Mouse (Mus musculus) heart, adult 11 months (tissue): ENCODE data around the gene Rnd1.

ENCODE experiments used
- DNase-seq: peaks from one replicate; pipeline ENCODE4 v3.0.0; 2022

Rnd1 gene

DNA sequence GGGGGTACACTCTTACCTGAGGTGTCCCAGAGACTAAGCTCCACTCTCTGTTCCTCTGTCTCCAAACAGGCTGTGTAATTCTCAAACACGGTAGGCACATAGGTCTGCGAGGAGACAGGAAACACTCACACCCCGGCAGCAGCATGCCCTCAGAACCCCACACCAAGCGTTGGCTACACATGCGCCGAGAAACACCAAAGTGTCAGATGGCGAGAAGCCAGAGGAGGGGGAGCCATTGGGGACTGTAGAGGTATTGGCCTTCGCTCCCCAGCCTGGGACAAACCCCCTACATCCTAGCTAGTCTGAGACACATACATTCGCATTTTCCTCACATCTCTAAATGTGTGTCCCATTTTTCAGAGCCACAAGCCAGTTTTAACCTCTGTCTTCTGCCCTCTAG lies 790 bp downstream of the Rnd1 start:
- DNase-seq, result peak; percentile 95

DNA sequence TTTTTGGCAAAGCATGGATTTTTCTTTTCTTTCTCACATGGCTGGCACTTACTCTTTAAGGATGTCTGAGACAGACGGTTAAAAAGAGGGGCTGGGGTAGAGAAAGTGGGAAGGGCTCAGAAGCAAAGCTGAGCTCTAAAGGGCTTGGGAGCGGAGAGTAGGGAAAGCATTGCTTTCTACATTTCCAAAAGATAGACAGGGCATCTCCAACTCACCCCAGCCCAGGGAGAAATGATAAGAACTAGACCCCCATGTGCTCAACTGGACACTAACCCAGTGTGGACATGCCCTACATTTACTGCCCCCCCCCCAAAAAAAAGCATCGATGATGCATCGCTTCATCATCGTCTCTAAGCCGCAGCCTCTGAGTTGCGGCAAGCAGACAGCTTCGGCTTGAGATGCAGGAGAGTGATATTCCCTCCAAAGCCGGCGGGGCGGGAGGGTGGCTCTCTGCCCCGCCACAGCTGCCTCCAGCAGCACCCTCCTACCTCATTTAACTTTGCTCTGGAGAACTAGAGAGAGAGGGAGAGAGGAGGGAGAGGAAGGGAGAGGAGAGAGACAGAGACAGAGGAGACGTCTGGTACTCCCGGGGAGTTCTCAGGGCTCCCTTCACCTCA lies 1.5 kb downstream of the Rnd1 start:
- DNase-seq, result no peak

DNA sequence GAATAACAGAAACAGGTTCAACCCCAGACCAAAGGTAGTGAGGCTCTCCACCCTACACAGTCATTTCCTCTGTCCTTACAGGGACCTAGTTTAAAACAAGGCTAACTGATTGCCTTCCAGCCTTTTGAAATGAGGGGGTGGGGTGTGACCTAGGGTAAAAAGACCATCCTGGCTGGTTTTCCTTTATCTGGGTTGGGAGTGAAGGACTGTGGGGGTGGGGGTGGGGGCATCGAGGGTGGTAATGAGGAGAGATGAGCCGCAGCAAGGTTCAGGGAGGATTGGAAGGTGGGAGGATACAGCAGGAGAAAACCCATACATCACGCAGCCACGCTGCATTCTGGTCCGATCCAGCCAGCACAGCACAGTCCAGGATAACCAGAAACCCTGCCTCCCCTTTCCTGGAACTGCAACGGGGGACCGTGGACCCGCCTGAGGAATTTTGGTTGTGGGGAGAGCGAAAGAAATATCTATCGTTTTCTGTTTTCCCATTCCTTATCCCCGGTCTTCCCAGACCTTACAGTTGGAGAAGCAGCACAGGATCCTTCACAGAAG lies 2.2 kb downstream of the Rnd1 start:
- peak; percentile 78 for DNase-seq

DNA sequence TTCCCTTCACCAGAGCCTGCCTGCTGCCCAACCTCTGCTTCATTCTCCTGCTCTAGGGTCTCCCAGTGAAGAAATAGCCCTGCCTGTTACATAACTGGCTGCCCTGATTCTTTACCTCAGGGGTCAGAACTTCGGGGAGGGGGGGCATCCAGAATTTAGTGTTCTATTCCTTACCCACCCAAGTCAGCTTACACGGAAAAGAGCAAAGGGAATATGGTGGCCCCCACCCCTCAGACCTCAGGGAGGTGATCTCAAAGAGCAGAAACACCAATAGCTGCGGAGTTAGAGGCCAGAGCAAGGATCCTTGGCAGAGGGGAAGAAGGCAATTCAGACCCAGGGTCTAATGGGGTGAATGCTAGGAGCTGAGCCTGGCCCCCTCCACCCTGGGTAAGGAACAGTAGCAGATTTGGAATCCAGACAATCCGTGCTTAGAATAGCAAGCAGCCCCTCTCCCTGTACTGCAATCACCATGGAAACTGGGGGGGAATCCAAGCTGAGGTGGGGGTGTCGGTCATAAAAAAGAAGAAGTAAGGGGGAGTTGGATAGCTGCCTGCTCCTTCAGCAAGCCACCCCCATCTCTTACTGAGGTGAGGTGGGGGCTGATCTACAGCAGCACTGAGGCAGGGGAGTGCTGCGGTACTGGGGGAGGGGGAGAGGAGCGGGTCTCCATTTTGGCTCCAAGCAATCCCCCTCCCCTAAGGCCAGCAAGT lies 2.8 kb downstream of the Rnd1 start:
- DNase-seq, result peak; percentile 88

DNA sequence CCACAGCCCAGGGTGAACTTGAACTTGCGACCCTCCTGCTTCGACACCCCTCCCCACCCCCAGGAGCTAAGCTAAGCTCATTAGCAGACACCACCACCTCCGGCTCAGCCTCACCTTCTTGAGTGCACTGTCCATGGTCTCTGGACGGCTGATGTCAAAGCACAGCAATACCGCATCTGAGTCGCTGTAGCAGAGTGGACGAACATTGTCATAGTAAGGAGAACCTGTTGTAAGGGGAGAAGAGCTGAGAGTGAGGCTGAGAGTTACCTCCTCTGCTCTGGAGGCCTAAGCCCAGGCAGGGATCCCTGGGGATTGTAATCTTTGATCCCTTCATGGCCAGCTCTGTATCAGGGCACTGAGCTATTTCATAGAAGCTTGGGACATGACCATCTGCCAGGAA lies 3.5 kb downstream of the Rnd1 start:
- DNase-seq, result no peak

DNA sequence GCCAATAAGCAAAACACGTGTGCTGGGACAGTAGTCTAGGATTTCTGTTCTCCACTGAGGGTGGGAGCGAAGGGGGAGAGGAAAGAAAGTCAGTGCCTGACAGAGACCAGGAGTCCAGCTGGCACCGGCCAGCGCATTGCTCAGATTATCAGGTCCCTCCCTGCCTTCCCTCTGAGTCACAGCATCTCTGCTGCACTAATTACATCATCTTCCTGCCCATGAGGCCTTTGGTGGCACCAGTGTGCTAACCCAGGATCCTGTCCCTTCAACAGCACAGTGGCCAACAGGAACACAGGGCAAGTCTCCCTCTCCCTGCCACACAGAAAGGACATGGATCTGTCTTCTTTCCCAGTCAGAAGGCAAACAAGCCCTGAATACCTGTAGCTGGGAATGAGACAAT lies 4.7 kb downstream of the Rnd1 start:
- DNase-seq, result peak; percentile 95

DNA sequence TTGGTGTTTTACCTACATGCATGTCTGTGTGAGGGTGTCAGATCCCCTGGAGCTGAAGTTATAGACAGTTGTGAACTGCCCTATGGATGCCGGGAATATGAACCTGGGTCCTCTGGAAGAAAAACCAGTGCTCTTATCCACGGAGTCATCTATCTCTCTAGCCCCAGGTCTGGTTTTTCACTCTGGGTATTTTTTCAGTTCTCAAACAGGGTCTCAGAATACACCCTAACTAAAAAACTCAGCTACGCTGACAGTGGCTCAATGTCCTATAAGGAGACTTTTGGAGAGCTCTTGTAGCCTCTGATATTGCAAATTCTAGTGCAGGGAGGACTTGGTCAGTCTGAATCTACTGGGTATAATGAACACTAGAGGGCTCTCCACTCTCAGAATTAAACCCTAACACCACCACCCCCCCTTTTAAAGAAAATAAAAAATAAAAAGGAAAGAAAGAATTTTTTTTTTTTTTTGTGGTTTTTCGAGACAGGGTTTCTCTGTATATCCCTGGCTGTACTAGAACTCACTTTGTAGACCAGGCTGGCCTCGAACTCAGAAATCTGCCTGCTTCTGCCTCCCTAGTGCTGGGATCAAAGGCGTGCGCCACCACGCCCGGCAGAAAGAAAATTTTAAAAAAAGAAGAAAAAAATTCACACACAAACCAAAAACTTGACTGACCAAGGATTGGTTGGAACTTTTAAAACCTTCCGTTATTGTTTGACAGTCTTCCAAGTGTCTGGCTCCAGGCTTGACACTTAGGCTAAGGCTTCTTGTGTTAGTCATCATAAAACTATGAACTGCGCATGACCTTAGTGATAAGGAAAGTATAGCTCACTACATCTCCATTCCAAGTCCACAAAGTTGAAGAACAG lies 13.0 kb downstream of the Rnd1 start:
- DNase-seq, result no peak

DNA sequence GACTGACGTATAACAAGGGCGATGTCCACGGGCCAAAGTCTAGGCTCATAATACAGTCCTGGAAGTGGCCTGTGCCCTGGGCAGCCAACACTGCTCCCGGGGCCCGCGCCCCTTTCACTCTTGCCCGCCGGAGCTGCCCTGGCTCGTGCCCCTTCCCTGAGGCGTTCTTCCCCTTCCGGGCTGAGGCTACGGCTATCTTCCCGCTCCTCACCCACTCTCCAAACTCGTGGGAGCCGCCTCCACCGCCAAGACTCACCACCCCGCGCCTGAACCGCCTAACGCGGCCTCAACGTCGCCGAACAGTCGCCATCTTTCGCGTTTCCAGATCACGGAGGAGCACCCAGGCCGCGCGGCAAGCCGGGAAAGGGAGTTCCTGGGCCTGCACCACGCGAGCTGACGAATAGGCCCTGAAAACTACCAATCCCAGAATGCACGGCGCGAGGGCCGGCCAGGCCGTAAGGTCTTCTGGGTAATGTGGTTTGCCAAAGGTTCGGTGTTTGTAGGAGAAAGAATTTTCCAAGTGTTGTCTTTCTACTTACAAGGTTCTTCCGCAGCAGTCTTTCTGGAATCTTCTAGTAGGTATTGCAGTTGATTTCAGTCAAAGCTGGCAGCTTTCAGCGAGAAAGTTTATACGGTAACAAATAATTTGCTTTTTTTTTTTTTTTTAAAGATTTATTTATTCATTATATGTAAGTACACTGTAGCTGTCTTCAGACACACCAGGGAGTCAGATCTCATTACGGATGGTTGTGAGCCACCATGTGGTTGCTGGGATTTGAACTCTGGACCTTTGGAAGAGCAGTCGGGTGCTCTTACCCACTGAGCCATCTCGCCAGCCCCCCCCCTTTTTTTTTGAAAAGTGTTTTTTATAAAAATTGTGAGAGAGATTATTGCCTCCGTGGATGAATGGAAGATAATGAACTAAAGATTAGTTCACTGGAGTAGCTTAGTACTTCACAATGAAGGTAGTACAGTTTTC lies 14.4 kb downstream of the Rnd1 start, which contains the start of gene Ddx23:
TSS of gene Ddx23 (minus strand) at position 328 of the 979 bp plus-strand sequence.
- peak; percentile 99 for DNase-seq

DNA sequence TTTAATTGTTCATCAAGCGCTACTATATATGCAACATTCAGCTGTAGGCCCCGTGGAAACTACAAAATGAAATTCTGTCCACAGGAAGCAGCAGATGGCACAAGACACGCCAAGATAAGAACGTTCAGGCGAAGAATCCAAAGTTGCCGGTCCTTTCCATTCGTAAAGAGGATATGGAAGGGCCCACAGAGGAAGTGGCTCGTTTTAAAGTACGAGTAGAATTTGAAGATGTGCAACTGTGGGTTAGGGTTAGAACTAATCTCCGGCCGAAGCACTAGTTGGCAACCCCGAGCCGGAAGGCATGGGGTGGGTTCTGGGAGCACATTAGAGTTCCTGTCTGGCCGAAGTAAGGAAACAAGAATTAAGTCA lies 15.1 kb downstream of the Rnd1 start:
- peak; percentile 86 for DNase-seq

DNA sequence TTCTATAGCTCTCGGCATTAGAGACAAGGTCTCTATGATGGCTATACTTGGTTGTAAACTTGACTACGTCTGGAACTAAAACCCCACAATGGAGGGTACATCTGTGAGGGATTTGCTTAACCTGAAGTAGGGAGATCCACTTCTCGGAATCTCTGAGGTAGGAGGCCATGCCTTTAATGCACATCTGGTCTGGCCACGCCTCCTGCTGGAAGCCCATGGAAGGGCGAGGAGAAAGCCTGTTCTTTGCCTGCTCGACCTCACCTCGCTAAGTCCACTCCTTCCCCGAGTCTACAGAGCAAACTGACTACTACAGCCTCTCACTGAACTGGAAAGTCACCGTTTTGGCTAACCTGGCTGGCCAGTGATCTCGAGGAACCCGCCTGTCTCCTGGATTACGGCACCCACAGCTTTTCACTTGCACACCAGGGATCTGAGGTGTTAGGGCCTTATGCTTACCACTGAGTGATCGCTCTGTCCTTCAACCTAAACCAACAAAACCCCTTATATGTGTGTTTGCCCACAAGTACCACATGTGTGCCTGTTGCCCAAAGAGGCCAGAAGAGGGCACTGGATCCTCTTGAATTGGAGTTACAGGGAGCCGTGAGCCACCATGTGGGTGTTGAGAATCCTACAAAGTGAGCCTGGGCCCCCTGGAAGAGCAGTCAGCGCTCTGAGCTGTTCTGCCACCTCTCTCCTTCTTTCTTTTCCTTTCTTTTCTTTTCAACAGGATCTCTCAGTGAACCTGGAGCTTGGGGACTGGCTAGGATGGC lies 20.1 kb downstream of the Rnd1 start:
- DNase-seq, result no peak

DNA sequence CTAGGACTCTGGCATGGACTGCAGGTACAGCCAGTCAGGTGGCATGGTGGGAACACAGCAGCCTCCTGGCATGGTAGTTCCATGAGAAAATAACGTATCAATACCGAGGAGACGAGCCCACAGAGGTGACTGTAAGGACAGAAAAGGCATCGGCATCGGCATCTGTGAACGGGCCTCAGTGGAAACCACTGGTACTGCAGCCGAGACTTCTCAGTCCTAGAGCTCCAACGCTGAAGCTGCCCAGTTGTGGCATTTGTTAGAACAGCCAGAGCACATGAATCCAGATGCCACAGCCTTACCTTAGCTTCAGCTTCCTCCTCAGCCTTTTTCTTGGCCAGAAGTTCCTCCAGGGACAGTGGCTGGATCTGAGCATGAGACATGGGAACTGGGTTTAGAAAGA lies 25.1 kb downstream of the Rnd1 start:
- no peak for DNase-seq

DNA sequence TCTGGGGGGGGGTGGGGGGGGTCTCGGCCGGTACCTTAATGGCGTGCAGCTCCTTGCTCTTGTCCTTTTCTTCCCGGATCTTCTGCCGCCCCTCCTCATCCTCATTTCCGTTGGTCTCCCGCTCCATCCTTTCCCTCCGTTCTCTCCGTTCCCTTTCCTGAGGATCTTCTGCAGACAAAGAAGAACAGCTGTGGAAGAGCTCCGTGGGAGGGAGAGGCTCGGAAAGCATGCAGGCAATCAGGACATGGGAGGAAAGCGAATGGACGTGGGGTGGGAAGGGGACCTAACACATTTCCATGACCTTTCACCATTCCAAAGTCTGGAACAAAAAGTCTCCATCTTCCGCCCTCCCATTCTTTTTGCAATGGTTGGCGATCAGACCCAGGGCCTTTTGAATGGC lies 25.8 kb downstream of the Rnd1 start:
- DNase-seq, result no peak

DNA sequence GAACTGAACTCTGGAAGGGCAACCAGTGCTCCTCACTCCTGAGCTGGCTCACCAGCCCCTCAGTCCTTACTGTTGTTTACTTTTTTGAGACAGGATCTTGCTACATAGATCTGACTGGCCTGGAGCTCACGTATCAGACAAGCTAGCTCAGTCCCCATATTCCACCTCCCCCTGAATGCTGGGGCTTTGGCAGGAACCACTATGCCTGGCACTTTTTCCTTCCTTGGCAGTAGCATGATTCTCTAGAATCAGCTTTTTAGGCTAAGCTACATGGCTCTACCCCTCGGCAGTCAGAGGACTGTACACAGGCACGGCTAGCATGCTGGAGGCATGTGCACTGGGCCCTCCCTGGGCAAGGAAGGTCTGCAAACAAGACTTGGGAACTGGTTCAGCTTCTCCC lies 29.2 kb downstream of the Rnd1 start:
- no peak for DNase-seq

DNA sequence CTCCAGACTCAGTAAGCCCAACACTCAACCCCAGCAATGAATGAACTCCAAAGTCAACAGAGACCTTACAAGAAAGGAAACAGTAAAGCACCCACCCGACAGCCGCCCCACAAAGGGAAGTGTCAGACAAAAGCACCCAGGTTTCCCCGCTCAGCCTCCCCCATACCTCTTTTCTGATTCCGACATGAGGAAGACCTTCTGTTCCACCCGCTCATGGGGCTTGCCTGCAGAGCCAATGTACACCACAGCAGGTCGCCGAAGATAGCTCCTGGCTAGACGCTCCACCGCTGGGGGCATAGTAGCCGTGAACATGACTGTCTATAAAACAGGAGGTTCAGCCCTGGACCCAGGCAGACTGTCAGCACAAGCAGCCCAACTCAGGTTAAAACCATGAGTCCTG lies 30.0 kb downstream of the Rnd1 start:
- DNase-seq, result peak; percentile 87

DNA sequence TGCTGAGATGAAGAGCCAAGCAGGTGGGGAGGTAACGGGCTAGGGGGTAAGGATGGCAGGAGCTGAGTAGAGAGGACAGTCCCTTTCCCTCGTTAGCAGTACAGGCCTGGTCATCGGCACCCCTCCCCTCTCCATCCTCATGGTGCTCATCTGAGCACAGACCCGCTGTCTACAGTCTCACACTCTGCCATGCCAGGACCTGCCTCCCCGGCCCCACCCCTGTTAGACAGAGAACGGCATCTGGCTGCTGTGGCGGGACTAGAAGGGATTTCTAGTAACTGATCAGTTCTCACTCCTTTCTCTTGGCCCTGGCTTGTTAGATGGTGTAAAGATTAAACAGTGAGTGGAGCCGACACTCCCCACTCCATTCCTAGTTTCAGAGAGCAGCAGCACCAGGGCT lies 30.5 kb downstream of the Rnd1 start:
- DNase-seq, result peak; percentile 86

DNA sequence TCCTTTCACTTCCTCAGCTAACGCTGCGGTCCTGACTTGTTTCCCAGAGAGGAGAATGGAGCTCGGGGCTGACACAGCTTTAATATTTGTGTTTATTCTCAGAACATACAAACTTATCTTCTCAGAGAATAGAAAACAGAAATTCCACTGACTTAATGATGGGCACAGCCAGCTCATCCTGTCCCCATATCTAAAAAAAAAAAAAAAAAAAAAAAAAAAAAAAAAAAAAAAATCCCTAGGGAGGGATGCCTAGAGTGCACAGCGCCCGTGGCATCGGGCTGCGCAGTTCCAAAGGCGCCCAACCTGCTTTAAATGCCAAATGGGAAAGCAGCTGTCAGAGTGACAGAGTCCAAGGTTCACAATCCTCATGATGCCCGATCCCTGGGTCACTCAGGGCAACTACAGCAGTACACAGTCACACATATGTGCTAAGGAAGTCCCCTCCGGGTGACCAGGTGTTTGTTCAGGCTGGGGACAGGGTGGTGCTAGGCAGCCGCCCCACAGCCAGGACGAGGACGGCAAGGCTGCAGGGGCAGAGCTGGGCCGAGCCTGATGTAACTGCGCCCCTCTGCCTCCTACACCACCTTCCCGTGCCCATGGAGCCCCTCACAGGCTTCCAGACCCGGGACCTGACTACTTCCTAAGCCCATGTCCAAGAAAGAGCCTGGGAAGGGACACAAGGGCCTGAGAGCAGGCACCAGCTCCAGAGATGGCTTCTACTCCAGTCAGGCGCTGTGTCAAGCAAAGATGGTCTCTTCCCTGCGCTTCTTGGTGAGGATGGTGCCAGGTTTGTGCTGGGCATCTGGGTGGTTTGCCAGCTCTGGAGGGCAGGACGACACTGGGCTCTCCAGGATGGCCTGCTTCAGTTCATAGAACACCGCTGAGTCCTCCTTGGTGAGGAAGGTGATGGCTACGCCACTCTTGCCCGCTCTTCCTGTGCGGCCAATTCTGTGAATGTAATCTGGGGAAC lies 31.9 kb downstream of the Rnd1 start:
- DNase-seq, result peak; percentile 88

DNA sequence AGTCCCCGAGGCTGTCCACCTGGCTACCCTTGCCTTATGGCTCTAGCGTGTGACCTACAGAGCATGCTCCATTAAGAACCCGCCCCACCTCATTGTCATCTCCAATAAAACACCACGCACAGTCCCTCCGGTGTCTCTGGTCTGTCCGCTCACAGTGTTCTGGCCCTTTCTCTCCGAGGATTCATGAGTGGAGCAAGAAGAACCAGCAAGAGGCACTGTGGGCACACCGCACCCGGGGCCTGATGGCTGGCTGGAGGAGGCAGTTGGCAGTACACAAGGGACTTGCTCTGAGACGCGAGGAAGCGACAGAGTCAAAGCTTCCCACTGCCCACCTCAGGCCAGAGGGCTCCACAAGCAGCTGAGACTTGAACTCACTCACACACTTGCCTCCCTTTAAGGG lies 32.9 kb downstream of the Rnd1 start:
- DNase-seq, result peak; percentile 86

DNA sequence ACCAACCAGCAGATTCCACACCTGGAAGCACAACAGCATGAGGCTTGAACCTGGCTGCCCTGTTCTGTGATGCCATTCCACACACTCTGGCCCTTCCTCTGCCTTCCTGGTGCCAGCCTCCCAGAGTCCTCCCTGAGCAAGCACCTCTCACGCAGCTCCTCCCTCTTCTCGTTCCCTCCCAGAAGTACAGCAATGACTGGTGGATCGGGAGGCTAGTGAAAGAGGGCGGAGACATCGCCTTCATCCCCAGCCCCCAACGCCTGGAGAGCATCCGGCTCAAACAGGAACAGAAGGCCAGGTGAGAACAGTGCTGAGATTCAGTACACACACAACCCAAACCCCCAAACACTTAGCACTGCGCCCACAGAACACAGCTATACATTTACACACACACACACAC lies 37.1 kb downstream of the Rnd1 start:
- DNase-seq, result no peak

DNA sequence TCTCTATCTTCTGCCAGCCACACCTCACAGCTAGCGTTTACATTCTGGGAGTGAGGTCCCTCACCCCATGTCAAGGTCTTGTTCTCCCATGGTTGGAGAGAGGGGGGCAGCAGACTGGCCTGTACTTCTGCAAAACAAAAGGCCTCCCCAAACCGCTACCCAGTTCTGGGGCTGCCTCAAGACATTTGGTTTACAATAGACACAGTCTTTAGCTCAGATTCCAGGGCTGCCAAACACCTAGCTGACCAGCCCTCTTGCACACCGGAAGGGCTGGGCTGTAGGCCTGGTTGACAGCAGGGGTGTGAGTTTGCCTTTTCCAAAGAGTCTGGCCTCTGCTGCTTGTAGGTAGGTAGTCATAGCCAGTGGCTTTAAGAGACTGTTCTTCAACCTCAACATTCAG lies 40.1 kb downstream of the Rnd1 start:
- peak; percentile 86 for DNase-seq

DNA sequence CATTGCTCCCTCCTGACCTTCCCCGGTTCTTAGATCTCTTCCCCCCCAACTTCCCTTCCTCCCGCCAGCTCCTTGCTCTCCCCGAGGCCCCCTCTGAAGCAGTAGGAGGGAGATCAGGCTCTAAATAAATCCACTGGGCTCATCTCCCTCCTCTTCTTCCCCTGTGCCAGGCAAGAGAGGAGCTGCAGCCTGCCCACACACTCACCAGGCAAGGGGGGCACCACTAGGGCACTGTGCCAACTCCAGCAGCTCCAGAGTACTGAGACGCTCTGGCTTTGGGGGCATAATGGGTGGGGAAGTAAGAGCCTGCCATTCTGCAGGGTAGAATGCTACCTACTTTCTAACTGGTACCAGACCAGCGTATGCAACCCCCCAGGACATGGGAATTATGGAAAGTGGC lies 40.7 kb downstream of the Rnd1 start:
- no peak for DNase-seq
